Mouse (Mus musculus) myocyte (in vitro differentiated cells): ENCODE data around the gene Swt1.

Experiments used
- CEBPB ChIP-seq: IDR thresholded peaks from 2 replicates; pipeline ENCODE4 v1.6.1; 2011; ENCODE audit warnings: mild to moderate bottlenecking, moderate library complexity; ENCODE audit not compliant: poor library complexity, insufficient read depth, severe bottlenecking
- E2F4 ChIP-seq: IDR thresholded peaks from one replicate; pipeline ENCODE4 v1.6.1; 2011; ENCODE audit warnings: mild to moderate bottlenecking, control low read depth, moderate library complexity; ENCODE audit not compliant: insufficient read depth
- MAX ChIP-seq: IDR thresholded peaks from one replicate; pipeline ENCODE4 v1.6.1; 2011; ENCODE audit warnings: low read depth, mild to moderate bottlenecking, control low read depth
- MYOD1 ChIP-seq, 3 experiments: IDR thresholded peaks; one replicate each; pipeline ENCODE4 v1.6.1; 2011; ENCODE audit warnings: control low read depth in 2 of 3, low read depth in 2 of 3, mild to moderate bottlenecking in 2 of 3, moderate library complexity in 1 of 3; ENCODE audit not compliant: insufficient read length in 2 of 3, control insufficient read depth in 1 of 3
- MYOG ChIP-seq, 3 experiments: IDR thresholded peaks; one replicate each; pipeline ENCODE4 v1.6.1; 2011; ENCODE audit warnings: control low read depth in 2 of 3, low read depth in 2 of 3, mild to moderate bottlenecking in 2 of 3; ENCODE audit not compliant: insufficient read length in 2 of 3, control insufficient read depth in 1 of 3, insufficient read depth in 1 of 3
- POLR2A ChIP-seq: IDR thresholded peaks from one replicate; pipeline ENCODE4 v1.6.1; 2011; ENCODE audit warnings: low read depth, mild to moderate bottlenecking, control low read depth, moderate library complexity; ENCODE audit not compliant: insufficient read length
- POLR2AphosphoS2 ChIP-seq: IDR thresholded peaks from one replicate; pipeline ENCODE4 v1.6.1; 2011; ENCODE audit warnings: low read depth, control low read depth; ENCODE audit not compliant: insufficient read length
- TCF12 ChIP-seq: IDR thresholded peaks from one replicate; pipeline ENCODE4 v1.6.1; 2011; ENCODE audit warnings: mild to moderate bottlenecking, control low read depth; ENCODE audit not compliant: poor library complexity, insufficient read depth, severe bottlenecking
- TCF3 ChIP-seq: IDR thresholded peaks from one replicate; pipeline ENCODE4 v1.6.1; 2011; ENCODE audit warnings: low read depth, control low read depth; ENCODE audit not compliant: insufficient read length
- USF1 ChIP-seq: IDR thresholded peaks from one replicate; pipeline ENCODE4 v1.6.1; 2011; ENCODE audit warnings: low read depth, mild to moderate bottlenecking, control low read depth, moderate library complexity

DNA sequence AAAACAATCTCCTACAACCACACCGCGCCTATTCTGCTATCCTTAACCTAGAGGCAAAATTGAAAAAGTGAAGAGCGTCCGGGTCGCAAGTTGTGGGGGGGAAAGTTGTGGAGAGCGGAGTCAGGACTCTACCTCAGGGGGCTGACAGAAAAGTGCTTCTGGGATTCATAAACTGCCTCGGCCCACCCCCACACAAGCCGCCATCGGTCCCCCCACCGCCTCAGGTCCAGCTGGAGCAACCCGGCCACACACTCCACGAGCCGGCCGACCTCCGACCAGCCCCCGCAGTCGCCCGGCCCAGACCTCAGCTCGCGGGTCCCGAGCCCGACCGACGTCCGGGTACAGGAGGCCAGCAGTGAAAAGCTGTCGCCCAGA, 380 bp downstream of the Swt1 start:
- TF ChIP-seq E2F4 (no peak), MYOD1 (IDR thresholded peaks at IDR 0.05; ENCODE audit: control insufficient read depth in 1 of 3, insufficient read length in 2 of 3, low read depth in 2 of 3) (no peak), POLR2A (no peak), TCF3 (no peak), CEBPB (no peak), USF1 (no peak), MAX (no peak), MYOG (IDR thresholded peaks at IDR 0.05; ENCODE audit: control insufficient read depth in 1 of 3, insufficient read depth in 1 of 3, insufficient read length in 2 of 3, low read depth in 2 of 3) (no peak), POLR2AphosphoS2 (no peak), TCF12 (no peak)
